Mouse (Mus musculus) cerebral cortex, adult 2 months (tissue): ENCODE results near the gene Zfp446.

Source experiments
- WGBS: fragments of 180-500 bp; shearing (Covaris S2); methylation state at CpG from one replicate; pipeline ENCODE4 v1.1.7; 2018; 5-methylcytosine and 5-hydroxymethylcytosine counted together

Gene Zfp446

DNA sequence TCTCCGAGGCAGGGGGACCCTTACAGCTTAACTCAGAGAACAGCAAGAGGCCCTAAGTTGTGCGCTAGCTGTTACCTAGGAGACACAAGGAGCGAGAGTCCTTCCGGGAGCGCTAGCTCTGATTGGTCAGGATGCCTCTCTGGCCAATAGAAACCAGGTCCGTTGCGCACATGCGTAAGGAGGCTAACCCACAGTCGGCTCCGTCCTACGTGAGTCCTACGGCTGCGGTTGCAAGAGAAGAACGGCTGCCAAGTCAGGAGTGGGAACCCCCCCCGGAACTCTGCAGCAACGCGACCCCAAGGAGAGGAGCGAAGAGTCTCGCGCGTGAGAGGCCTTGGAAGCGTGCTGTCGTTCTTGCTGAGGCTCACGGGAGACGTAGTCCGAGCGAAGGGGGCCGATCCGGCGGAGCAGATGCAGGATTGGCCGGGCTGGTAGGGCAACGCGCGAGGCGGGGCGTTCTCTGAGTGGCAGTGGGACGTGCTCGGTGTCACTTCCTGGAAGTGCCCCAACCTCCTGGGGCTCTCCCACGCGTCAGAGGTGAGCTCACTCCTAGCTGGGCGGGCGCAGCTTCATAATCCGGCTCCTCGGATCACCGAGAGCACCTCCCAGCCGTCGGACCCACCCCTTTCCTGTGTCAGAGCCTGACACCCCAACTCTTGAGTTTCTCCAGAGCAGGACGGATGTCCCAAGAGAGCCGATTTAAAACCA, at the start of gene Zfp446:
Zfp446 (plus strand) TSS at position 167 of the 708 bp plus-strand sequence.
- WGBS: under 1% methylated on average over 49 of the region's 49 CpGs

DNA sequence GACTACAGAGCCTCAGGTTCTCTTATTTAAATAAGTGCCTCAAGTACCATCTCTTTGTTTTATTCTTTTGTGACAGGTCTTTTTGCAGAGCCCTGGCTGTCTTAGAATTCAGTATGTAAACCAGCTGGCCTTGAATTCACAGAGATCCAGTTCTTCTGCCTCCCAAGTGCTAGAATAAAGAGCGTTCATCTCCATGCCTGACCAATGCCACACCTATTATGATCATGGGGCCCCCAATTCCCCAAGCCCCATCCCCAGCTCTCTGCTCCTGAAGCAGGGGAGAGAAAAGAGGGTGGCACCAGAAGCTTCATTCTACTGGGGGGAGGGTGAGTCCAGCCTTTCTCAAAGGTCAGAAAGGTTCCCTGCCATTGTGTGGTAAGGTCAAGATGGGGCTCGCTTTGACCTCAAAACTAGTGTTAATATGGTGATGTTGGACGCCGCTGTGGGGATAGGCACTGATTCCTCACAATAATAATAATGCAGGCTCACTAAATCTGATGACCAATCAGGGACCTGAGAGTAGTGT, 44.0 kb upstream of the Zfp446 start:
- WGBS: 82% methylated on average over 4 of the region's 4 CpGs

DNA sequence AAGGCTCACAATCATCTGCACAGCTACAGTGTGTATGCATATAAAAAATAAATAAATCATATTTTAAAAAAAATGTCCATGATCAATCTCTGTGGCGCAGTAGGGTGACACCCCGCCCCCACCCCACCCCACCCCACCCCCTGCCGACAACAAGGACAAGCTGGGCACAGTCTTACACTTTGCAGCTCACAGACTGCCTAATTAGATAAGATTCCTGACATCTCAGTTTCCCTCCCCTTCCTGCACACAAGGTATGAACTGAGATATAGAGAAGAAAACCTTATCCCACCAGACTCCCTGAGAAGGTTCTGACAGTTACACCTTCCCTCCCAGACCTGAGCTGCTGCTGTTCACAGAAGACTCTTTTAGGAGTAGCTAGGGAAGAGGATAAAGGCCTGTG, 42.8 kb upstream of the Zfp446 start:
- 77% methylated on average over 3 of the region's 3 CpGs for WGBS

DNA sequence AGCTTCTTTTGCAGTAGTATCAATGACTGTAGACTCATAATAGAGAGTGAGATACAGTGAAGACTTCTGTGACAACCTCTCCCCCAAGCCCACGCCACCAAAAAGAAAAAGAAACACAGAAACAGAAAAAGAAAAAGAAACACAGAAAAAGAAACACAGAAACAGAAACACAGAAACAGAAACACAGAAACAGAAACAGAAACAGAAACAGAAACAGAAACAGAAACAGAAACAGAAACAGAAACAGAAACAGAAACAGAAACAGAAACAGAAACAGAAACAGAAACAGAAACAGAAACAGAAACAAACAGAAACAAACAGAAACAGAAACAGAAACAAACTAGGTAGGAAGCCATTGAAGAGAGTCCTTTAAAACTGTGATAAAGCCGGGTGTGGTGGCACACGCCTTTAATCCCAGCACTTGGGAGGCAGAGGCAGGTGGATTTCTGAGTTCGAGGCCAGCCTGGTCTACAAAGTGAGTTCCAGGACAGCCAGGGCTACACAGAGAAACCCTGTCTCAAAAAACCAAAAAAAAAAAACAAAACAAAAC, 40.3 kb upstream of the Zfp446 start:
- 91% methylated on average over 4 of the region's 4 CpGs for WGBS

DNA sequence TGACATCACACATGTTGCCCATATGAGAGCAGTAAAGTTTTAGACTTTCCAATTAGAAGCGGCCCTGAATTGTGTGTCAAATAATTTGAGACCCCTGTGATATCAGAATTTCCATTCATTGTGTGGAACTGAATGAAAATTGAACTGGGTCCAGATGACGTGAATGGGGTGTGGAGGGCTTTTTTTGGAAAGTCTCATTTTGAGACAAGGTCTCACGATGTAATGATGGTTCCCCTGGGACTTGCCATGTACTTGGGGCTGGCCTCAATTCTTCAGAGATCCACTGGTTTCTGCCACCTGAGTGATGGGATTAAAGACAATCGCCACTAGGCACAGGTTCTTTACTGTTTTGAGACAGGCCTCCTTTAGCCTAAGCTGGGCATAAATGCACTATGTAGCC, 37.0 kb upstream of the Zfp446 start:
- 75% methylated on average over 4 of the region's 4 CpGs for WGBS

DNA sequence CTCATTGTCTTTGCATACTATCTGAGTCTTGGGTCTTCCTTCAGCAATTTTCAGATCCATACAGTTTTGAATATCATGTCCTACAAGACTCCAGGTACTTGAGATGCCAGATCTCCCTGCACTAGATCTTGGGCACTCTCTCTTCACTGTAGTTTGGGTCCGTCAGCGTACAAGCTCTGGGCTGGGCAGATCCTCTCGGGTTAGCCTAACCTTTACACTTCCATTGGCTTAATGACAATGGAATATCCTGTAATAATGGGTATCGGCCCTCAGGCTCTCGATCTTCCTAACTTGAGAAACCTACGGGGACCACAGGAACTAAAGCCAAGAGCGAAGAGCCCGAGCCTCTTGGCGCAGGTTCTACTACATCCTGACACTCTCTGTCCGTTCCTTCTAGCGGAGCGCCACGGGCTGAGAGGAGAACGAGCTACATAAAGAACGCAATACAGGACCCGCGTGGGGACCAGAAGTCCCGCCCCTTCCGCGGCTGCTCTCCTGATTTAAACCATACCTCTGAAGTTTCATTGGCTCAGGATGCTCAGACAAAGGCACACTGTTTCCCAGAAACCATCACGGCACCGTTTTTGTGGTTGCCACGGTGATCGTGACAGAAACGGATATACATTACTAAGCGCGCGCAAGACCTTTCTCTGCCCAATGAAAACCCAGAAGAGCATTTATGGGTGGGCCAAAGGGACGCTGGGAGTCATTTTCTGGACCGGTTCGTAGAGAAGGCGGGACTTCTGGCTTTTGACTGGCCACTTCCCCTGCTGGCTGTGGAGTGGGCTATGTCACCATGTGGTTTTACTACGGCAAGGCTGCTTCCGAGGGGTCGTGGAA, 28.4 kb upstream of the Zfp446 start:
- 6% methylated on average over 35 of the region's 35 CpGs for WGBS

DNA sequence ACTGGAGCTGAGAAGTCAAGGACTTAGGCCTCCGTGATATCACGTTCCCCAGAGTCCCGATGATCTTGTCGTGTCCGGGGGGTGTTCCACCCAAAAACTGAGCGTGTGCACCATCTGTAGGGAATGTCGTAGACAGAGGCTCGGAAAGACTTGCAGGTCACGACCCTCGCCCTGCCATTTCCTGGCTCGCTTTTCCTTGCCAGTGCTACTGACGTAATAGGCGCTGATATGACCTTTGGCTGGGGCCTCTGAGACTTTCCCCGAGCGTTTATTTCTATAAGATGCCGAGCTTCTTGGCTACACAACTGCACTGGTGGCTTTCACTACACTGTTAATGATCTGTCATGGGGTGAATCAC, 27.8 kb upstream of the Zfp446 start:
- 8% methylated on average over 16 of the region's 16 CpGs for WGBS

DNA sequence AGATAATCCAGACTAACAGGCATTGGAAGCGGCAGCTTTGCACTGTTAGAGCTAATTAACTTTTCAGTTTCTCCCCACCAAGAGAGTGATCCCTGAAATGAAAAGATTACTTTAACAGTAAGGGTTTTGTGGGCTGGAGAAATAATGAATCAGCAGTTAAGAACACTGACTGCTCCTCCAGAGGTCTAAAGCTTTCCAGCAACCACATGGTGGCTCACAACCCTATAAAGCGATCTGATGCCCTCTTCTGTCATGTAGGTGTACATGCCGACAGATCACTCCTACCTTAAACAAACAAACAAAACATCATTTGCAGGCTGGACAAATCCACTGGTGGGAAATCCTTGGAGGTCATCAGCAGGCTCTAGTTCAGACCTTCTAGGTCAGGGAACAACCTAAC, 22.8 kb upstream of the Zfp446 start:
- WGBS: 44% methylated on average over 3 of the region's 3 CpGs

DNA sequence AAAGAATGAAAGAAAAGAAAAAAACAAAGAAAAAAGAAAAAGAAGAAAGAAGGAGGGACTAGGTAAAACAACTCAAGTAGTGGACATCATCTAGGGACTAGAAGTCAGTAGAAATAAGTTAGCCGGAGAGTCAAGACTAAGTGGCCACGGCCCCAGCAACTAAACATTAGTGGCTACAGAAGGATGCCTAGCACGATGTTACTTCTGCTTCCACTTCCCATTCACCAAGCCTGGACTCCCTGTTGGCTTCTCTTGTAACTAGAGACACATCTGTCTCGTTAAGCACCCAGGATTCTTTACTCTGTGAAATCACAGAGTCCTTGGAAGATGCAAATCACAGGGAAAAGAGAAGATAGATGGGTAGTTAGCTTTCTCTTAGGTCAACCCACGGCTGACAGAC, 20.1 kb upstream of the Zfp446 start:
- 63% methylated on average over 5 of the region's 5 CpGs for WGBS

DNA sequence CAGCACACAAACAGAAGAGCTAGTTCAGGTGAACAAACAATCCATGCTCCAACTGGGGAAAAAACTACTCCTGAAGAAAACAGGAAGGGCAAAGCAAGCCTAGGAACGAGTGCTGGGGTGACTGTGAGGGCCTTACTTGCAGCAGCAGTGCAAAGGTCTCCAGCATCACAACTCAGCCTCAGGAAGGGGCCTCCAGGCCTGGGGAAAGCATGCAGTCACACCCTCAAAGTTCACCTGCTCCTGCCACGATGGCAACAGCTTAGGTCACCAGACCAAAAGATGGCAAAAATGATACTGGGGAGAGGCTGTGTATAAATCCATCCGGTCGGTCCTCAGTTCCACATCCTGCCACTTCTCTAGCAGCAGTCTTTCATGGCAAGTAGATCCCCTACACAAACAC, 18.7 kb upstream of the Zfp446 start:
- 81% methylated on average over 4 of the region's 4 CpGs for WGBS

DNA sequence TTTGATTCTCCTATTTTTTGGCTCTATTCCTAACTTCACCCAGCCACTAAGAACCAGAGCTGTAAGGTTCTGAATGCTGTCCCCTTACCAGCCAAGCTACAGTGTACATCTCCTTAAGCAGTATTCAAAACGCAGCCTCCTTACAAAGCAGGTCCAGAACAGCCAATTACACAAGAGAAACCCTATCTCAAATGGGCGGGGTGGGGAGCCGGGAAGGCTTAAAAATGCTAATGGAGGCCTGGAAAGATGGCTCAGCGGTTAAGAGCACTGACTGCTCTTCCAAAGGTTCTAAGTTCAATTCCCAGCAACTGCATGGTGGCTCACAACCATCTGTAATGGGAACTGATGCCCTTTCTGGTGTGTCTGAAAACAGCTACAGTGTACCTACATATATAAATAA, 17.9 kb upstream of the Zfp446 start:
- WGBS: 49% methylated on average over 4 of the region's 4 CpGs

DNA sequence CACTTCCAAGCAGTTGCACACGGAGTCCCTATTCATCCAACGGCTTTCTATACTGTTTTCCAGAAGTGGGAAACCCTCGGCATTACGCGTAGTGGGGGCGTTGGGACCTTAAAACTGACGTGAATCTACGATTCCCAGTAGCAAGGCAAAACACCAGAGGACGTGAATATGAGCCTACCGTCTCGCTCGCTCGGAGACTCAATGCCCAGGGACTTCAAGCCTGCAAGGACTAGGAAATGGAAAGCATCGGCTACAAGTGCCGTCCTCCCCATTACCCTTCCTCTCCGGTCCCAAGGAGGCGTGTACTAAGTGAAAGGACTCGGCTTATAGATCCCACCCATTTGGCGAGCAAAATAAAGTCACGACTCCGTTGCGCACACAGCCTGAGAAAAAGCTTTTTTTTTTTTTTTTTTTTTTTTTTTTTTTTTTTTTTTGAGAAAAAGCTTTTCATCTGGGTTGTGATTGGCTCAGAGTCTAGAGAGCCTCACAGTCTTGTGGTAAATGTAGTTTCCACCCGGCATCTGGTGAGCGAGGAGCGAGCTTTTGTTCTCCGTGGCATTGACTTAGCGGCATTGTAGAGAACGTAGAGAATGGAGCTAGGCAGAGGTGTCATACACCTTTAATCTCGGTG, 16.0 kb upstream of the Zfp446 start:
- 1% methylated on average over 29 of the region's 29 CpGs for WGBS

DNA sequence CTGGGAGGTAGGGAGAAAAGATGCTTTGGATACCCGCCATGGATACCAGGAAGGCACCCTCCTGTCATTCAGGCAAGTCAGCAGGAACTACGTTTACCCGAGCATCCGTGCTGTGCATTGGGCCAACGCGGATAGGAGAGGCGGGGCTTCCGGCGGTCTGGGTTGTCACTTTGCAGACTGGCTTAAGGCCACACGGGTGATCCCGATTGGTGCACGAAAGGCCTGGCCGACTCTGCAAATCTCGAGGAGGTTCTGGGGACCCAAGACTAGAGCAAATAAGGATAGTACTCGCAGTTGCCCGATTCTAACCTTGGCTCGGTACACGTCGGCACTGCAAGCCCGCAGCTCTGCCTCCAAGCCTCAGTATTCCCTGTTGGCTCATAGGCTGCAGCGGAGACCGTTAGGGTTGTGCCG, 12.0 kb upstream of the Zfp446 start, which contains the start of gene Zfp324:
Zfp324 (plus strand) TSS at position 161 of the 414 bp plus-strand sequence.
- under 1% methylated on average over 23 of the region's 23 CpGs for WGBS

DNA sequence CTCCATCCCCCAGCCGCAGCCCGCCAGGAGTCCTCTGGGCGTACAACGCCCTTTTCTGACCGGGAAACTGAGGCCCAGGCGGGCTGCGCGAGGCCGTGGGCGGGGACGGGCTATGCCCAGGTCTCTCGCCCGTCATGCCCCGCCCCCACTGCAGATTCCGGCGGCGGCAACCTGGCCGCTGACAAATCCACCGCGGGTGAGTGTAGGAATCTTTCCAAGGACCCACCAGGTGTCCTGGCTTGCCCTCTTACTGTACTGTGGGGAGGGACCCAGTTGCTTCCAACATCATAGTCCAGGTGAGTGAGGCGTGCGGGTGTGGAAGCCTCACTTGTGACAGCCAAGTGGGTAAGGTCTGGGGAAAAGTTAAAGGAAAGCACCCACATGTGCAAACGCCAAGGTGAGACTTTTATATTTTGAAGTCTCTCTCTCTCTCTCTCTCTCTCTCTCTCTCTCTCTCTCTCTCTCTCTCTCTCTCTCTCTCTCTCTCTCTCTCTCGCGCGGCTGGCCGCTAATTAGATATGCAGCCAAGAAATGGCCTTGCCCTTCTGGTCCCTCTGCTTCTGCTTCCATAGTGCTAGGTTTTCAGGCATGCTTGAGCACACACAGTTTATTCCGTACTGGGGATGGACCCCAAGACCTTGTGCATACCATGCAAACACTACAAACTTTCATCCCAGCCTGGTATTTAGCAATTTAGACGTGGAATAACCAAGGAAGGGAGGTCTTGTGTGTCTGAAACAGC, 11.4 kb upstream of the Zfp446 start:
- WGBS: under 1% methylated on average over 29 of the region's 29 CpGs

DNA sequence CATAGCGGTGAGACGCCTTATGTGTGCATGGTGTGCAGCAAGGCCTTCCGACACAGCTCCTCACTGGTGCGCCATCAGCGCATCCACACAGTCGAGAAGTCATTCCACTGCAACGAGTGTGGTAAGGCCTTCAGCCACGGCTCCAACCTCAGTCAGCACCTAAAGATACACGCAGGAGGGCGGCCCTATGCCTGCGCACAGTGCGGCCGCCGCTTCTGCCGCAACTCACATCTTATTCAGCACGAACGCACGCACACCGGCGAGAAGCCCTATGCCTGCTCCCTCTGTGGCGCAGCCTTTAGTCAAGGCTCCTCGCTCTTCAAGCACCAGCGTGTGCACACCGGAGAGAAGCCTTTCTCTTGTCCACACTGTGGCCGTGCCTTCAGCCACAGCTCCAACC, 6.7 kb upstream of the Zfp446 start:
- 96% methylated on average over 25 of the region's 25 CpGs for WGBS

DNA sequence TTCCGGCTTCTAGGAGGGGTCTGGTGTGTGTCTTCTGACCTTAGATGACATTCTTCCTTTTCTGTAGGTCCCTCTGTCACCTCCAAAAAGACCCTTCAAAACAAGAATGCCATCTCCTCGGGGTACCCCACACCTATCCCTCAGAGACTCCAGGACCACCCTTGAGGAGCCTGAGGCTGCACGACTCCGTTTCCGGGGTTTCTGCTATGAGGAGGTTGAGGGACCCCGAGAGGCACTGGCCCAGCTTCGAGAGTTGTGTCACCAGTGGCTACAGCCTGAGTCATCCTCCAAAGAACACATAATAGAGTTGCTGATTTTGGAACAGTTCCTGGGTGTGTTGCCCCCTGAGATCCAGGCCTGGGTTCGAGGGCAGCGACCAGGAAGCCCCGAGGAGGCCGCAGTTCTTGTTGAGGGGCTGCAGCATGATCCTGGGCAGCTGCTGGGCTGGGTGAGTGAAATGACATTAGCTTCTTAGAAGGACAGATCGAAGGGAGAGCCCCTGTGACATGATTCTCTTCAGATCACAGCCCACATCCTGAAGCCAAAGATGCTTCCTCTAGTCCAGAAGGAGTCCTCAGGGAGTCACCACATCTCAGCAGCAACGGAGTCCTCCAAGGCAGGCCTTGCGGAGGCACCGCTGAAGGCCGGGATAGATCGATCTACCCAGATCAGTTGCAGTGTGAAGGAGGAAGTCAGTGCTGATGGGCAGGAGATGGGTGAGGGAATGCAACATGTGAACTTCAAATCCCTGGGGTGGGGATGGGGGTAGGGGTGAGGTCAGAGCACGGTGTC, 1.5 kb downstream of the Zfp446 start:
- 82% methylated on average over 18 of the region's 18 CpGs for WGBS

DNA sequence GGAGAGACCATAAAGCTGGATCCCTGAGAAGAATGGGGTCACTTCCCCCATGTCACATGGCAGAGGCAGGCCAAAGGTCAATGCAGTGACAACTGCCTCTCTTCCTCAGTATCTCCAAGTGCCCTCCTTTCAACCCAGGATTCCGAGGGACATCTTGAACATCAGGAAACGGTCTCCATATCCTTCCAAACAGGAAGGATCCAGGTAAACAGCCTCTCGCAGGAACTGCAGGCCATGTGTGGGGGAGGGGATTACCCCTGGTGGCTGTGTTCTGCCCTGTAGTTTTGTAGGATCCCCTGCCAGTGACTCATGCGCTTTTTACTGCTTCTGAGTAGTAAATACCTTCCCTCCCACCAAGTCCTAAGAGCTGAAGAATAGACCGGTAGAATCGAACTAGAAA, 2.1 kb downstream of the Zfp446 start:
- 74% methylated on average over 6 of the region's 6 CpGs for WGBS

DNA sequence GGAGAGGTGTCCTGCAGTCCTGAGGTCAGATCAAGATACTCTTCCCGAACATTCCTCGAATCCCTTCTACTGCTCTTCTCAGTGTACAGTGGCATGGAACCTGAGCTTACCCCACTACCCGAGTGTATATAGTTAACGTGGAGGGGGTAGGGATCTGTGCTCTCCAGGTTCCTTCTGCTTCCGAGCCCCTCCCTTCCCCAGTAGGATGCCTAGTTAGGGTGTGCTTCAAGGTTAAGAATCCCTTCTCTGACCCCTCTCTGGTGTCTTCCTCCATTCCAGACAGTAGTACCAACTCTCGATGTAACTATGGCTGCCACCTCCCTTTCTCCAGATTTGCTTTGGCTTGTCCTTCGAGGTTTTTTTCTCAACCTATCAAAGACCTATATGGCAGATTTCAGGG, 2.6 kb downstream of the Zfp446 start:
- WGBS: 87% methylated on average over 7 of the region's 7 CpGs

DNA sequence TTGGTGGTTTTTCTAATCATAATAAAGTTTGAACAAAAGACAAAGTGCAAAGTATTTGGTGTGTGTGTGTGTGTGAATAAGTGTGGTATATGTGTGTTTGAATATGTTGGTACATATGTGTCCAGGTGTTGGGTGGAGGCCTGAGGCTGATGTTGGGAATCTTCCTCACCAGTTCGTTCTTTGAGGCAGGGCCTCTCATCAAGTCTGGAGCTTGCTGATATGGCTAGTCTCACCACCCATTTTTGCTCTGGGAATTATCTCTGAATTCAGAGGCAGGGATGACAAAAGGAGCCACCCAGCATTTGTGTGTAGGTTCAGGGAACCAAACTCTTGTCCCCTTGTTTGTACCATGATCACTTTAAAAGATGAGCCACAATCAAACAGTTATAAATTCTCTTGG, 8.1 kb downstream of the Zfp446 start:
- 76% methylated on average over 1 of the region's 1 CpGs for WGBS

DNA sequence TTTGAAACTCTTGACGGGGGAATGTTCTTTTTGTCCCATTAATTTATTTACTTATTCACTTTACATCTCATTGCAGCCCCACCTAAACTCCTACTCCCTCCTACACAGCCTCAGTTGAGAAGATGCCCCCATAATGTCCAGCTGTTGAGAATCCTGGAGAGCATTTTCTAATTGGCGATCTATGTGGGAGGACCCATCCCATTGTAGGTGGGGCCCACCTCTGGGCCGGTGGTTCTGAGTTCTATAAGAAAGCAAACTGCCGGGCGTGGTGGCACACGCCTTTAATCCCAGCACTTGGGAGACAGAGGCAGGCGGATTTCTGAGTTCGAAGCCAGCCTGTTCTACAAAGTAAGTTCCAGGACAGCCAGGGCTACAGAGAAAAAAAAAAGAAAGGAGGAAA, 9.3 kb downstream of the Zfp446 start:
- WGBS: 83% methylated on average over 8 of the region's 8 CpGs
